Comparison of ENCODE assay signal across 9 mouse cellular contexts in the genomic region with DNA sequence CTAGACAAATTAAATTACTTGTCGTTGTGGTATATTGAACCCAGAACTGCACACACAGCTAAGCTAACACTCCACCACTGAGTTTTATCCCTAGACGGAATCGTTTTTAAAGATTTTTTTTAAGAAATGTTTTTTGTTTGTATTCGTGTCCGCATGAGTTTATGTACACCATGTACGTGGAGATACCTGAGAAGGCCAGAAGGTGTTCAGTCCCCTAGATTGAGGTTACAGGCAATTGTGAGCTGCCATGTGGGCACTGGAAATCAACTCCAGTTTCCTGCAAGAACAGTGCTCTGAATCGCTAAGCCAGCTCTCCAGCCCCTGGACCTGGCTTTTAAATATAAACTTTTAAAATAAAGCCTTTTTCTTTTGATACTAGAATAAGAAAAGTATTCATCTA. TPM values are rescaled to one million over a fixed set of nuclear protein-coding genes. Genes with fewer than 3 reads are reported as not detected.
DNase-seq lines count a peak whose midpoint lies in the region; ATAC-seq lines count a peak whose summit lies in the region.
"Had no signal": no experiment of that assay in that cellular context is flagged by ENCODE, and none has a peak within 500 bp of the region (broad histone marks: within the 10 kb centered on the region; RNA-seq: fewer than 3 reads in every experiment).

No protein-coding gene starts in this region.

- DNase-seq in heart, adult 8-10 months (ENCODE audit: low spot score), result no peak
- DNase-seq in MN1 (ENCODE audit: low spot score), result peak; percentile 7
- DNase-seq in hindbrain, embryonic 10.5 days (ENCODE audit: low spot score), result no peak
- DNase-seq in embryo, embryonic 9.5 days (ENCODE audit: extremely low spot score), result no peak
- DNase-seq in thymus, adult 18-20 months, result no peak
- DNase-seq in adrenal gland, postnatal 14 days, result no peak

- H3K36me3 ChIP-seq in heart, embryonic 11.5 days (ENCODE audit: control insufficient read depth, insufficient read depth, low read length), result no peaks in the 10 kb centered on the region
- H3K36me3 ChIP-seq in hindbrain, embryonic 10.5 days, result no peaks in the 10 kb centered on the region
- no peaks in the 10 kb centered on the region for H3K36me3 ChIP-seq in liver, embryonic 16.5 days (ENCODE audit: control insufficient read depth, insufficient read depth)

- H3K4me1 ChIP-seq in heart, embryonic 11.5 days (ENCODE audit: control insufficient read depth, insufficient read depth, low read length), result peaks cover 10% of the 10 kb centered on the region; the same call in 1 of the 2 replicates
- H3K4me1 ChIP-seq in hindbrain, embryonic 10.5 days (replicated peaks), result peaks cover 15% of the 10 kb centered on the region
- H3K4me1 ChIP-seq in liver, embryonic 16.5 days (ENCODE audit: control insufficient read depth, low read depth, low read length), result peaks cover 16% of the 10 kb centered on the region

- no peak overlapping the region for H3K9ac ChIP-seq in heart, embryonic 11.5 days (ENCODE audit: low read depth, low read length)
- peak overlapping the region; percentile 98; the same call in 1 of the 2 replicates for H3K9ac ChIP-seq in liver, embryonic 16.5 days (ENCODE audit: low read depth, low read length)

- no peaks in the 10 kb centered on the region for H3K9me3 ChIP-seq in heart, embryonic 11.5 days (replicated peaks; ENCODE audit: control insufficient read depth, low read length)
- H3K9me3 ChIP-seq in hindbrain, embryonic 10.5 days, result no peaks in the 10 kb centered on the region
- no peaks in the 10 kb centered on the region for H3K9me3 ChIP-seq in liver, embryonic 16.5 days (replicated peaks; ENCODE audit: control insufficient read depth, low read length)

- H3K27ac ChIP-seq in heart, embryonic 11.5 days (ENCODE audit: low read depth, low read length), result no peak overlapping the region
- H3K27ac ChIP-seq in hindbrain, embryonic 10.5 days, result no peak overlapping the region
- no peak overlapping the region for H3K27ac ChIP-seq in liver, embryonic 16.5 days (ENCODE audit: low read length)

- WGBS in heart, embryonic 11.5 days (ENCODE audit: insufficient replicate concordance), result 68% methylated on average over 7 of the region's 7 CpGs
- 69% methylated on average over 7 of the region's 7 CpGs for WGBS in hindbrain, embryonic 10.5 days
- 71% methylated on average over 7 of the region's 7 CpGs for WGBS in liver, embryonic 16.5 days (ENCODE audit: insufficient replicate concordance)

- H3K4me3 ChIP-seq in heart, embryonic 11.5 days (ENCODE audit: low read depth, low read length), result peak overlapping the region; percentile 97; the same call in 1 of the 2 replicates
- H3K4me3 ChIP-seq in hindbrain, embryonic 10.5 days, result peak overlapping the region; percentile 82
- peak overlapping the region; percentile 100 for H3K4me3 ChIP-seq in liver, embryonic 16.5 days (ENCODE audit: low read depth, low read length)

- H3K4me2 ChIP-seq in heart, embryonic 11.5 days, result peak overlapping the region; percentile 83
- H3K4me2 ChIP-seq in liver, embryonic 16.5 days (ENCODE audit: low read depth, low read length), result peak overlapping the region; percentile 97

- ATAC-seq in heart, embryonic 11.5 days (replicated peaks; ENCODE audit: insufficient number of reproducible peaks, low FRiP score, low TSS enrichment), result no peak
- ATAC-seq in liver, embryonic 16.5 days (ENCODE audit: low read depth), result no peak

- no peaks in the 10 kb centered on the region for H3K27me3 ChIP-seq in heart, embryonic 11.5 days (ENCODE audit: control insufficient read depth, insufficient read depth, low read length)
- H3K27me3 ChIP-seq in hindbrain, embryonic 10.5 days (ENCODE audit: insufficient read depth, poor library complexity, severe bottlenecking), result no peaks in the 10 kb centered on the region
- H3K27me3 ChIP-seq in liver, embryonic 16.5 days (ENCODE audit: control insufficient read depth, insufficient read depth, low read depth, low read length), result no peaks in the 10 kb centered on the region

RNA-seq across cellular contexts. Expression of gene Kmt2c, which starts 2.1 kb away (rescaled TPM):
- polyA plus RNA-seq in heart, embryonic 11.5 days (2014; fragmentation: Nextera tagmentation; extraction: Ambion mirVana), result 9.8 and 12.9 TPM in 2 replicates
- 10 to 100 TPM; 40.1 to 47.0 (median 44.4) TPM for total RNA-seq in heart, adult 8-10 months (2022)
- 12.2 and 12.5 TPM in 2 replicates for polyA plus RNA-seq in hindbrain, embryonic 10.5 days (2016; fragmentation: Nextera tagmentation; extraction: Ambion mirVana)
- polyA plus RNA-seq in liver, embryonic 16.5 days (2015; fragmentation: Nextera tagmentation; extraction: Ambion mirVana), result 5.3 TPM in 2 replicates
- total RNA-seq in adrenal gland, postnatal 14 days (2021), result 54.3 and 55.9 TPM in 2 replicates

RNA-seq across cellular contexts. Expression of gene Cct8l1, which starts 15.2 kb away (rescaled TPM):
- not detected in 2 replicates for polyA plus RNA-seq in heart, embryonic 11.5 days (2014; fragmentation: Nextera tagmentation; extraction: Ambion mirVana)
- under 1 TPM in 1 of 4 experiments, not detected in 3; 0.12 TPM for total RNA-seq in heart, adult 8-10 months (2022)
- polyA plus RNA-seq in hindbrain, embryonic 10.5 days (2016; fragmentation: Nextera tagmentation; extraction: Ambion mirVana), result not detected in 2 replicates
- polyA plus RNA-seq in liver, embryonic 16.5 days (2015; fragmentation: Nextera tagmentation; extraction: Ambion mirVana), result not detected in 2 replicates
- total RNA-seq in adrenal gland, postnatal 14 days (2021), result not detected in 2 replicates
- total RNA-seq: neutrophil, adult 5-6 weeks had no signal
